Mouse (Mus musculus) layer of hippocampus, adult 18-20 months (tissue): ENCODE measurements around the gene Esp23. TPM values are rescaled to one million over a fixed set of nuclear protein-coding genes. Genes with fewer than 3 reads are reported as not detected.
"Not testable (repeated sequence)": the region's sequence is repeated elsewhere in the genome, so short reads cannot be mapped to it uniquely, and the experiment has no call there.

Experiments used
- DNase-seq, 2 experiments: peaks; one replicate each; pipeline ENCODE4 v3.0.0; 2022; ENCODE audit warnings: low spot score in 2 of 2
- long read RNA-seq: library from polyadenylated mRNA; stranded (forward); transcript quantifications from one replicate; pipeline ENCODE4 v2.0.0, GENCODE M21; 2021
- total RNA-seq, 2 experiments: library from RNA; stranded (reverse); gene quantifications; 2 replicates each; pipeline ENCODE4 v1.2.3; 2021

The Esp23 gene
- not detected for total RNA-seq
- long read RNA-seq = 0 reads

DNA sequence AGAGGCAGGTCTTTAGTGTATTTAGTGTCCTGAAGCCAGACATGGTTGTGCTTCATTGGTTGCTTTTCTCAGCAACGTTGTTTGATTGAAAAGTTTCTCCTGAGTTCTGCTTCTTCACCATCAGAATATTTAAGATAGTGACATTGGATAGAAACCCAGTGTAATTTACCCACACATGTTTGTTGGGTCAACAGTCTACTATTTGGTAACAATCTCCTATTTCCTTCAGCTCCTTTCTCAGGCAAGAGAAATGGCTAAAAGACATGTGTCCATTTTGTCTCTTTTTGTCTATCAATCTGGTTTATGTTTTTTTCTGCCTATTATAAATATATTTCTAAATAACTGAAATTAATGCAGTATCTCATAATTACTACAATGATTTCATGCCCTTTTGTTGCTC is at the start of gene Esp23:
Esp23 (minus strand) TSS at position 101 of the 400 bp plus-strand sequence.
- no peak for DNase-seq

DNA sequence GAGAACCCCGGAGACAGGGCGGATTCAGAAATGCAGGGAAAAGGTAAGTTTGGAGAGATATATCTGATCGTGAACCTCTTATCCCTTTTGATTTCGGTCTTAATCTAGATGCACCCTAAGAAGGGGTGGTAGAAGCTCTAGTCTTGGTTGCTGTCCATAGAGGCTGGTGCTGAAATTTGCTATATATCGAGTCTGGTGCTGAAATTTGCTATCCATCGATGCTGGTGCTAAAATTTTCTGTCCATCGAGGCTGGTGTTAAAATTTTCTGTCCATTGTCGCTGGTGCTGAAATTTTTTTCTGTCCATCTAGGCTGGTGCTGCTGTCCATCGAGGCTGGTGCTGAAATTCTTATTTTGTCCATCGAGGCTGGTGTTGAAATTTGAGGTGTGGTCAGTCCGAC is 30.3 kb upstream of the Esp23 start:
- DNase-seq = not testable (repeated sequence)

DNA sequence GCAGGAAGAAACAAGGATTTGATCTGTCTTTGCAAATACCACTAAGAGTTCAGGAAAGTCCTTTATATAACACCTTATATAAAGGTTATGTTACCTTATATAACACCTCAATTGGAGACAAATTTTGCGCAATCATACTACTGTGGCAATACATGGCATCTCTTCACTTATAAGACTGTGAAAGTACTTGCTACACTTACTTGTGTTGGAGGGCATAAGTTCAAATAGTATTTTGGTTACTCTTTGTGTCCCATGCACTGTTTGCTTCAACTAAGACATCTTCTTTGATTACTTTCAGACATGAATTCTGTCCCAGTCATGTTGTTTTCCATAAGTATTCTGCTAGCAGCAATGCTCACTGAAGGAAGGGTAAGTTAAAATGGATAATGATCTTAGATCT is 18.2 kb upstream of the Esp23 start, which contains the start of gene Esp22:
Esp22 (plus strand) TSS at position 301 of the 400 bp plus-strand sequence.
- no peak for DNase-seq

DNA sequence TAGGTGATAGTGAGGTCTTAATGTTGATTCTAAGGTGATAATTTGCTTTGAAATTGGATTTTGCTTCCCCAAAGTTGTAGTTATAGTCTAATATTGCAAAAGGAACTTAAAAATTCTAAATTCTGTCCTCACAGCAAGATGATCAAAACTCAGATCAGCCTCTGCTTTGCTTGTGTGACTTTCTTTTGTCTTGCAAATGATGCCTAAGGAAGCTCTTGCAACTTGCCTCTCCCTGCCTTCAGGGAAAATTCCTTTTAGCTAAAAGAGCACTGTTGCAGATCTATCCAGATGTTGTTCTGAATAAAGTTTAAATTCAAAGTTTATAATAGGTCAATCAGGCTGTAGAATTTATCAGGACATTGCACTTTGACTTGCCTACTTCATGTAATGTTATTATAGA is 13.2 kb downstream of the Esp23 start:
- no peak for DNase-seq

DNA sequence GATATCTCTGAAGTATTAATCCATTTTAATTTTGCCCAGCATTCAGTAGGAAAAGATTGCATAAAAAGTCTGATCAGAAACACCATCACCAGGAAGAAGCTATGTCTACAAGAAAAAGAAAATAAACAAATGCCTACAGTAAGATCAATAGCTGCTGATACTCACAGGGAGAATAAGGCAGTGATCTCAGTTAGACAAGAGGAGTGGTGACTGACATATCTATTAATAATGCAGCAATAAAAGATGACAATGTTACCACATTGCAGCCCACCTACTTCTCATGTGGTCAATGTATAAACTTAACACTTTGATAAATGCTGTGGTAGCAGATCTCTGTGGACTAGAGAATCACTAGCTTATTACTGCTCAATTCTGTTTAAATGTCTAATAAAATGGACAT is 33.6 kb downstream of the Esp23 start, which contains the start of gene Gm21903:
Gm21903 (minus strand) TSS at position 101 of the 400 bp plus-strand sequence.
- no peak for DNase-seq

DNA sequence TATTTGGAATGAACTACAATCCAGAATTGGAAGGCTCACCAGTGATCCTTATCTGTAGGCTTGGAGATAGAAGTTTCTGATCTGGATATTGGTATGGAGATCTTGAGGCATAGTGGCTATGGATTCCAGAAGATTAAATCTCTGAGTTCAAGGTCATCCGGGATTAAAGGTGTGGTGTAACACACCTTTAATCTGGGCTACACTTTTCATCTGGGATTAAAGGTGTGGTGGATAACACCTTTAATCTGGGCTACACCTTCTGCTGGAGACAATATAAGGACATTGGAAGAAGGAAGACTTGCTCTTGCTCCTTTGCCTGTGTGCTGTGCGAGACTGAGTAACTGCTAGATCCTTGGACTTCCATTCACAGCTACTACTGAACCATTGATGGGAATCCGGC is 40.4 kb downstream of the Esp23 start, which contains the start of gene Esp24:
Esp24 (plus strand) TSS at position 301 of the 400 bp plus-strand sequence.
- not testable (repeated sequence) for DNase-seq

Other genes with a start within 250 kb of the Esp23 start
- not detected for gene Esp24, start 40.3 kb downstream of the Esp23 start, total RNA-seq
- gene Gm21903, start 33.7 kb downstream of the Esp23 start, total RNA-seq = not detected
- not detected for gene Esp22, start 18.3 kb upstream of the Esp23 start, total RNA-seq